Mouse (Mus musculus) midbrain, embryonic 14.5 days (tissue): ENCODE results near the gene Parp16. TPM values are rescaled to one million over a fixed set of nuclear protein-coding genes. Genes with fewer than 3 reads are reported as not detected.
A peak's percentile ranks its signal among the peaks of the same experiment; 100 is the strongest.

Experiments used
- ATAC-seq: fragments of 200-750 bp; cut with Nextera tagmentation; 2 replicates; pipeline ENCODE4 v1.8.0; 2017; ENCODE audit warnings: moderate number of reproducible peaks, moderate library complexity; ENCODE audit not compliant: low FRiP score, low TSS enrichment
- DNase-seq: peaks from one replicate; pipeline ENCODE4 v3.0.0-alpha.2; 2015
- H3K27ac ChIP-seq: fragments of 300-500 bp; sonication (generic); replicated peaks from 2 replicates; pipeline ENCODE4 v1.5.1; 2014; ENCODE audit warnings: mild to moderate bottlenecking, low read depth, low read length, moderate library complexity
- H3K27me3 ChIP-seq: fragments of 300-500 bp; sonication (generic); 2 replicates; pipeline ENCODE4 v1.6.1; 2014; ENCODE audit warnings: low read length, control low read depth, mixed read lengths; ENCODE audit not compliant: control insufficient read depth, insufficient read depth
- H3K36me3 ChIP-seq: fragments of 300-500 bp; sonication (generic); 2 replicates; pipeline ENCODE4 v1.6.1; 2014; ENCODE audit warnings: low read length, control low read depth; ENCODE audit not compliant: control insufficient read depth, insufficient read depth
- H3K4me1 ChIP-seq: fragments of 300-500 bp; sonication (generic); 2 replicates; pipeline ENCODE4 v1.6.1; 2014; ENCODE audit warnings: mild to moderate bottlenecking, antibody characterized with exemption, low read length, control low read depth; ENCODE audit not compliant: control insufficient read depth, insufficient read depth
- H3K4me2 ChIP-seq: fragments of 300-500 bp; sonication (generic); 2 replicates; pipeline ENCODE4 v1.6.1; 2014; ENCODE audit warnings: mild to moderate bottlenecking, low read length, moderate library complexity
- H3K4me3 ChIP-seq: fragments of 300-500 bp; sonication (generic); replicated peaks from 2 replicates; pipeline ENCODE4 v1.5.1; 2014; ENCODE audit warnings: low read depth, low read length
- H3K9ac ChIP-seq: fragments of 300-500 bp; sonication (generic); replicated peaks from 2 replicates; pipeline ENCODE4 v1.6.1; 2014; ENCODE audit warnings: mild to moderate bottlenecking, low read length, moderate library complexity
- H3K9me3 ChIP-seq: fragments of 300-500 bp; sonication (generic); 2 replicates; pipeline ENCODE4 v1.6.1; 2016; ENCODE audit warnings: low read length, control low read depth, mixed read lengths; ENCODE audit not compliant: control insufficient read depth
- WGBS: fragments of 180-500 bp; shearing (Covaris S2); extraction: QIAGEN DNeasy Blood & Tissue Kit; methylation state at CpG from one replicate; pipeline ENCODE4 v1.1.7; 2014; 5-methylcytosine and 5-hydroxymethylcytosine counted together
- polyA plus RNA-seq: library from polyadenylated mRNA; unstranded; fragments of >200 nt; fragmentation: Nextera tagmentation; extraction: Ambion mirVana; gene quantifications from 2 replicates; pipeline ENCODE4 v1.2.1, GENCODE M21; 2014

Gene Parp16
- polyA plus RNA-seq, 1 experiment from 2014 or later, result 5.2 TPM

GRCm38 (mm10) chr9:65175234-65175938 lies 19.8 kb upstream of the Parp16 start:
- Histone ChIP-seq H3K9ac (0 out of 2 replicates have a peak overlapping the region, but pooled peaks have one; percentile 17), H3K36me3 (0 out of 2 replicates have a peak, but pooled peaks cover 5% of the 10 kb centered on the region), H3K4me3 (no peak overlapping the region), H3K27ac (peak overlapping the region; percentile 84), H3K4me2 (peak overlapping the region; percentile 11), H3K4me1 (peaks cover 52% of the 10 kb centered on the region), H3K27me3 (no peaks in the 10 kb centered on the region), H3K9me3 (no peaks in the 10 kb centered on the region)
- DNase-seq (peak; percentile 54), ATAC-seq (peak; percentile 16; the same call in 1 of the 2 replicates)
- 7% methylated on average over 5 of the region's 5 CpGs for WGBS

- ATAC-seq (peak; percentile 78), DNase-seq (peak; percentile 84)
- H3K36me3 ChIP-seq, result peaks cover 5% of the 10 kb centered on the region; the same call in 1 of the 2 replicates
- peak overlapping the region; percentile 11 for H3K4me2 ChIP-seq
- H3K4me1 ChIP-seq, result peaks cover 58% of the 10 kb centered on the region
- 8% methylated on average over 9 of the region's 9 CpGs for WGBS
- no peaks in the 10 kb centered on the region for H3K27me3 ChIP-seq
- no peaks in the 10 kb centered on the region for H3K9me3 ChIP-seq
- no peak overlapping the region for H3K9ac ChIP-seq
- no peak overlapping the region for H3K4me3 ChIP-seq
- H3K27ac ChIP-seq, result peak overlapping the region; percentile 84
These were observed 18.9 kb upstream of the Parp16 start for GRCm38 (mm10) chr9:65175939-65176871.

- no peaks in the 10 kb centered on the region for H3K9me3 ChIP-seq
- no peaks in the 10 kb centered on the region for H3K27me3 ChIP-seq
- no peak for DNase-seq
- ATAC-seq, result no peak
- peaks cover 16% of the 10 kb centered on the region for H3K36me3 ChIP-seq
- no peak overlapping the region for H3K4me3 ChIP-seq
- no peak overlapping the region for H3K4me2 ChIP-seq
- H3K27ac ChIP-seq, result peak overlapping the region; percentile 84
- 25% methylated on average over 3 of the region's 3 CpGs for WGBS
- H3K9ac ChIP-seq, result 0 out of 2 replicates have a peak overlapping the region, but pooled peaks have one; percentile 36
- H3K4me1 ChIP-seq, result peaks cover 58% of the 10 kb centered on the region
These were observed 17.7 kb upstream of the Parp16 start for GRCm38 (mm10) chr9:65177497-65177896.

- peak overlapping the region; percentile 84 for H3K27ac ChIP-seq
- peak; percentile 35 for DNase-seq
- peaks cover 20% of the 10 kb centered on the region for H3K36me3 ChIP-seq
- no peak for ATAC-seq
- H3K4me3 ChIP-seq, result no peak overlapping the region
- peak overlapping the region; percentile 39 for H3K4me2 ChIP-seq
- WGBS, result 23% methylated on average over 10 of the region's 10 CpGs
- H3K9me3 ChIP-seq, result no peaks in the 10 kb centered on the region
- H3K27me3 ChIP-seq, result no peaks in the 10 kb centered on the region
- H3K4me1 ChIP-seq, result peaks cover 58% of the 10 kb centered on the region
- 0 out of 2 replicates have a peak overlapping the region, but pooled peaks have one; percentile 36 for H3K9ac ChIP-seq
These were observed 17.2 kb upstream of the Parp16 start for GRCm38 (mm10) chr9:65177912-65178311.

- peak; percentile 80 for DNase-seq
- Histone ChIP-seq H3K4me2 (peak overlapping the region; percentile 39), H3K4me3 (no peak overlapping the region), H3K36me3 (peaks cover 26% of the 10 kb centered on the region), H3K27ac (peak overlapping the region; percentile 84), H3K27me3 (no peaks in the 10 kb centered on the region), H3K9me3 (no peaks in the 10 kb centered on the region), H3K4me1 (peaks cover 58% of the 10 kb centered on the region), H3K9ac (peak overlapping the region; percentile 36)
- peak; percentile 74 for ATAC-seq
- WGBS, result under 1% methylated on average over 22 of the region's 22 CpGs
These were observed 16.6 kb upstream of the Parp16 start for GRCm38 (mm10) chr9:65178336-65179213.

GRCm38 (mm10) chr9:65179817-65180624 lies 15.1 kb upstream of the Parp16 start:
- H3K36me3 ChIP-seq, result peaks cover 38% of the 10 kb centered on the region
- ATAC-seq, result no peak
- H3K9me3 ChIP-seq, result no peaks in the 10 kb centered on the region
- peaks cover 57% of the 10 kb centered on the region for H3K4me1 ChIP-seq
- peak; percentile 43 for DNase-seq
- H3K9ac ChIP-seq, result no peak overlapping the region
- H3K27me3 ChIP-seq, result no peaks in the 10 kb centered on the region
- no peak overlapping the region for H3K4me3 ChIP-seq
- peak overlapping the region; percentile 84 for H3K27ac ChIP-seq
- 22% methylated on average over 17 of the region's 17 CpGs for WGBS
- peak overlapping the region; percentile 39 for H3K4me2 ChIP-seq

- peak; percentile 71; the same call in 1 of the 2 replicates for ATAC-seq
- WGBS, result 1% methylated on average over 3 of the region's 3 CpGs
- H3K27ac ChIP-seq, result no peak overlapping the region
These were observed 6.6 kb upstream of the Parp16 start for GRCm38 (mm10) chr9:65188599-65188998.

More at GRCm38 (mm10) chr9:65188599-65188998, 6.6 kb upstream of the Parp16 start:
- Histone ChIP-seq H3K4me3 (no peak overlapping the region), H3K36me3 (peaks cover 25% of the 10 kb centered on the region), H3K9ac (no peak overlapping the region), H3K4me2 (no peak overlapping the region), H3K27me3 (no peaks in the 10 kb centered on the region), H3K4me1 (peaks cover 12% of the 10 kb centered on the region), H3K9me3 (no peaks in the 10 kb centered on the region)
- peak; percentile 96 for DNase-seq
